Mouse (Mus musculus) kidney, postnatal 0 days (tissue): ENCODE results near the gene Pax8. TPM values are rescaled to one million over a fixed set of nuclear protein-coding genes. Genes with fewer than 3 reads are reported as not detected.
A peak's percentile ranks its signal among the peaks of the same experiment; 100 is the strongest.

ENCODE experiments used
- ATAC-seq: fragments of 200-750 bp; cut with Nextera tagmentation; replicated peaks from 2 replicates; pipeline ENCODE4 v1.8.0; 2017; ENCODE audit warnings: low read depth, moderate number of reproducible peaks, moderate TSS enrichment, moderate library complexity; ENCODE audit not compliant: low FRiP score
- DNase-seq: peaks from one replicate; pipeline ENCODE4 v3.0.0-alpha.2; 2016; ENCODE audit warnings: low spot score
- H3K27ac ChIP-seq: fragments of 300-500 bp; sonication (generic); 2 replicates; pipeline ENCODE4 v1.5.1; 2014; ENCODE audit warnings: mild to moderate bottlenecking
- H3K27me3 ChIP-seq: fragments of 300-500 bp; sonication (generic); 2 replicates; pipeline ENCODE4 v1.6.1; 2014; ENCODE audit warnings: low read length, mixed read lengths; ENCODE audit not compliant: insufficient read depth
- H3K36me3 ChIP-seq: fragments of 300-500 bp; sonication (generic); 2 replicates; pipeline ENCODE4 v1.6.1; 2014; ENCODE audit warnings: low read length, mixed read lengths; ENCODE audit not compliant: insufficient read depth
- H3K4me1 ChIP-seq: fragments of 300-500 bp; sonication (generic); replicated peaks from 2 replicates; pipeline ENCODE4 v1.6.1; 2014; ENCODE audit warnings: antibody characterized with exemption, low read length, mixed read lengths; ENCODE audit not compliant: insufficient read depth
- H3K4me2 ChIP-seq: fragments of 300-500 bp; sonication (generic); 2 replicates; pipeline ENCODE4 v1.6.1; 2014; ENCODE audit warnings: mild to moderate bottlenecking, low read length, moderate library complexity, mixed read lengths
- H3K4me3 ChIP-seq: fragments of 300-500 bp; sonication (generic); replicated peaks from 2 replicates; pipeline ENCODE4 v1.5.1; 2014; ENCODE audit warnings: low read depth, low read length
- H3K9ac ChIP-seq: fragments of 300-500 bp; sonication (generic); 2 replicates; pipeline ENCODE4 v1.6.1; 2014; ENCODE audit warnings: low read depth, low read length
- H3K9me3 ChIP-seq: fragments of 300-500 bp; sonication (generic); replicated peaks from 2 replicates; pipeline ENCODE4 v1.6.1; 2016; ENCODE audit warnings: low read length, inconsistent platforms, mixed read lengths
- CTCF ChIP-seq: IDR thresholded peaks from 2 replicates; pipeline ENCODE4 v1.5.1; 2016; ENCODE audit warnings: antibody characterized with exemption, low read depth, mild to moderate bottlenecking, moderate library complexity
- WGBS: fragments of 180-500 bp; shearing (Covaris S2); extraction: QIAGEN DNeasy Blood & Tissue Kit; methylation state at CpG from one replicate; pipeline ENCODE4 v1.1.7; 2014; 5-methylcytosine and 5-hydroxymethylcytosine counted together
- polyA plus RNA-seq: library from polyadenylated mRNA; unstranded; fragments of >200 nt; fragmentation: Nextera tagmentation; extraction: Ambion mirVana; gene quantifications from 2 replicates; pipeline ENCODE4 v1.2.1, GENCODE M21; 2015

Pax8 gene
- 116 and 120 TPM in 2 replicates for polyA plus RNA-seq

GRCm38 (mm10) chr2:24475420-24475819 is at the start of gene Pax8:
Gene Pax8, minus strand, starts transcription at chr2:24475599.
- peaks cover 12% of the 10 kb centered on the region for H3K4me1 ChIP-seq
- WGBS, result 31% methylated on average over 9 of the region's 9 CpGs
- H3K36me3 ChIP-seq, result no peaks in the 10 kb centered on the region
- peak within 1 kb of the TSS; percentile 95 for H3K27ac ChIP-seq
- H3K9ac ChIP-seq, result peak within 1 kb of the TSS; percentile 85
- H3K4me3 ChIP-seq, result peak within 1 kb of the TSS; percentile 75
- peak; percentile 92 for ATAC-seq
- H3K27me3 ChIP-seq, result peaks cover 8% of the 10 kb centered on the region; the same call in 1 of the 2 replicates
- no peak for TF ChIP-seq CTCF
- H3K4me2 ChIP-seq, result peak within 1 kb of the TSS; percentile 57
- peak; percentile 78 for DNase-seq
- no peaks in the 10 kb centered on the region for H3K9me3 ChIP-seq

- DNase-seq (peak; percentile 94), ATAC-seq (peak; percentile 87)
- no peaks in the 10 kb centered on the region; the same call in 1 of the 2 replicates for H3K4me1 ChIP-seq
- H3K9ac ChIP-seq, result peak overlapping the region; percentile 53
- peak overlapping the region; percentile 38 for H3K4me3 ChIP-seq
- H3K27ac ChIP-seq, result peak overlapping the region; percentile 64
- peak; percentile 2; the same call in 1 of the 2 replicates for TF ChIP-seq CTCF
- H3K27me3 ChIP-seq, result no peaks in the 10 kb centered on the region
- no peaks in the 10 kb centered on the region for H3K36me3 ChIP-seq
- WGBS, result under 1% methylated on average over 33 of the region's 33 CpGs
- H3K4me2 ChIP-seq, result peak overlapping the region; percentile 84
- H3K9me3 ChIP-seq, result no peaks in the 10 kb centered on the region
Observed at GRCm38 (mm10) chr2:24521430-24522226, 46.2 kb upstream of the Pax8 start.

- H3K4me2 ChIP-seq, result peak overlapping the region; percentile 84
- H3K27ac ChIP-seq, result 0 out of 2 replicates have a peak overlapping the region, but pooled peaks have one; percentile 10
- H3K4me3 ChIP-seq, result peak overlapping the region; percentile 38
- H3K9me3 ChIP-seq, result no peaks in the 10 kb centered on the region
- H3K27me3 ChIP-seq, result no peaks in the 10 kb centered on the region
- 26% methylated on average over 9 of the region's 9 CpGs for WGBS
- TF ChIP-seq CTCF, result no peak
- peak overlapping the region; percentile 53; the same call in 1 of the 2 replicates for H3K9ac ChIP-seq
- H3K36me3 ChIP-seq, result no peaks in the 10 kb centered on the region
- peak; percentile 37; the same call in 1 of the 2 replicates for ATAC-seq
- H3K4me1 ChIP-seq, result no peaks in the 10 kb centered on the region; the same call in 1 of the 2 replicates
- DNase-seq, result no peak
Observed at GRCm38 (mm10) chr2:24520576-24521272, 45.3 kb upstream of the Pax8 start.

GRCm38 (mm10) chr2:24516946-24517345 is 41.5 kb upstream of the Pax8 start:
- Histone ChIP-seq H3K4me2 (no peak overlapping the region), H3K4me1 (no peaks in the 10 kb centered on the region; the same call in 1 of the 2 replicates), H3K4me3 (no peak overlapping the region), H3K27me3 (no peaks in the 10 kb centered on the region), H3K9me3 (no peaks in the 10 kb centered on the region), H3K27ac (no peak overlapping the region), H3K9ac (no peak overlapping the region), H3K36me3 (no peaks in the 10 kb centered on the region)
- ATAC-seq (no peak), DNase-seq (no peak)
- no peak for TF ChIP-seq CTCF
- 76% methylated on average over 3 of the region's 3 CpGs for WGBS

- no peak for TF ChIP-seq CTCF
- Histone ChIP-seq H3K9me3 (no peaks in the 10 kb centered on the region), H3K27ac (no peak overlapping the region), H3K9ac (no peak overlapping the region), H3K27me3 (no peaks in the 10 kb centered on the region), H3K36me3 (no peaks in the 10 kb centered on the region), H3K4me1 (peaks cover 12% of the 10 kb centered on the region), H3K4me2 (no peak overlapping the region), H3K4me3 (no peak overlapping the region)
- WGBS, result 84% methylated on average over 3 of the region's 3 CpGs
- ATAC-seq (no peak), DNase-seq (no peak)
Observed at GRCm38 (mm10) chr2:24507359-24507758, 32.0 kb upstream of the Pax8 start.

GRCm38 (mm10) chr2:24502963-24503471 is 27.6 kb upstream of the Pax8 start:
- no peaks in the 10 kb centered on the region for H3K36me3 ChIP-seq
- no peak overlapping the region for H3K4me2 ChIP-seq
- no peak overlapping the region for H3K4me3 ChIP-seq
- peak; percentile 82 for DNase-seq
- 21% methylated on average over 5 of the region's 5 CpGs for WGBS
- H3K27ac ChIP-seq, result no peak overlapping the region
- H3K9me3 ChIP-seq, result no peaks in the 10 kb centered on the region
- peak; percentile 76 for ATAC-seq
- TF ChIP-seq CTCF, result no peak
- H3K27me3 ChIP-seq, result no peaks in the 10 kb centered on the region
- H3K4me1 ChIP-seq, result peaks cover 34% of the 10 kb centered on the region
- H3K9ac ChIP-seq, result no peak overlapping the region
